Mouse (Mus musculus) neural tube, embryonic 10.5 days (tissue): ENCODE data around the gene Clec2i.
"Not testable (repeated sequence)": the region's sequence is repeated elsewhere in the genome, so short reads cannot be mapped to it uniquely, and the experiment has no call there.

Experiments used
- DNase-seq: peaks from one replicate; pipeline ENCODE4 v3.0.0-alpha.2; 2017; ENCODE audit warnings: low spot score; ENCODE audit errors: extremely low spot score

Gene Clec2i

GRCm38 (mm10) chr6:128854895-128855294 lies 32.5 kb upstream of the Clec2i start:
- DNase-seq: no peak

DNA sequence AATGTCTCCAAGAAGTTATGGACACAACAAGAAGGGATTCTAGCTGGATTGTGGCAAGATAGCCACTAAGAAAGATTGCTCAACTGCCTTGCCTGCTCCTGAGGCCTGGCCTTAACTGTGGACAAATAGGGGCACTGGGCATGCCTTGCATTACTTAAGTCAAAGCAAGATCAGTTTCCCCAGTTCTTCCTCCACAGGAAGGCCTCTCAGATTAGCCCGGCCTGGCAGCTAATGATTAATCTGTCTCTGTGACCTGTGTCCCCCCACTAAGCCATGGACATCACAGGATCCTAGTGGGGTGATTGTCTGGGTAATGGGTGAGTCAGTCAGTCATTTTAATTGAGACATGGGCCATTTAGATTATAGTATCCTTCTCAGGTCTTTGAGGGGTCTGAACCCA lies 31.9 kb upstream of the Clec2i start:
- DNase-seq: no peak

DNA sequence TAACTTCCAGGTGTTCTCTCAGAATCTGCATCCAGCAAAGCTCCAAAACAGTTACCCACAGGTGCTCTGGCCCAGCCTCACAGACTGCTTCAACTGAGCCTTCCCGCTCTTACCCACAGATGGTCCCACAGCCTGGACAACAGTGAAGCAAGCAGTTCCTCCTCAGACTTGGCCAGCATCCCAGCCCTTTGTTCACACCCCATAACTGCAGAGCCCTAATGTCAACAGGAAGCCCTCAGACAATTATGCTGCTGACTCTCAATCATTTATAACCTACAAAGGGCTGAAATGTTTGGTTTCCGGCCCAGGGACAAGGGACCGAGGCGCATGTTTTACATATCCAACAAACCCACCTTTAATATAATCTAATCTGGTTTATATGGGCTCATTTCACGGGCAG lies 31.1 kb upstream of the Clec2i start:
- DNase-seq: no peak

DNA sequence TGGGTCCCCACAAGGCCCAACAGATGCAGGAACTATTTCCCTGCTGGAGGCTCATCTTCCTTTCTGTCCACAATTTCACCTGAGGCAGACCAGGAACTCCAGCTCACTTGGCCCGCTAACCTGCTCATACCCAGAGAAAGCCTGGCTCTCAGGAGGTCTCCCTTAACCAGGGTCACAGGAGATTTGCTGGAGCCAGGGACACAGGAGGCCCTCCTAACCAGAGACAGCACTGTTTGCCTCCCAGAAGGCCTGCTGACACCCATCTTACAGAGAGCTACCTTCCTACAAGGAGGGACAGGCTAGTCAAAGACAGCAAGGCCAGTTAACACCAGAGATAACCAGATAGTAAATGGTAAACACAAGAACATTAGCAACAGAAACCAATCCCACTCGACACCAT lies 29.4 kb upstream of the Clec2i start:
- no peak for DNase-seq

DNA sequence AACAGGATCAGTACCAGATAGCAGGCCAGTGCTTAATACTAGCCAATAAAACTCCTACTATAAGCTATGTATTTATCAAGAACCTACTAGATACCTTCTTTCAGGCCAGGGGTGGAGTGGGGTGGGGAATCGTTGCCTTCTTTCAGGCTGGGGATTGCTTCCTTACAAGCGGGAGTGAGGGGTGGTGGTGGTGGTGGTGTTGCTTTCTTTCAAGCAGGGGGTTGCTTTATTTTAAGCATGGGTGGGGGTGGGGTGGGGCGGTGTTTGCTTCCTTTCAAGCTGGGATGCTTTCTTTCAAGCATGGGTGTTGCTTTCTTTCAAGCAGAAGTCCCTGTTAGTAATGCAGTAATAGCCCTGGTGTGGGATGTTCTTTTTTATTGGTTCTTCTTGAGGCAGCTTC lies 18.5 kb upstream of the Clec2i start:
- no peak for DNase-seq

DNA sequence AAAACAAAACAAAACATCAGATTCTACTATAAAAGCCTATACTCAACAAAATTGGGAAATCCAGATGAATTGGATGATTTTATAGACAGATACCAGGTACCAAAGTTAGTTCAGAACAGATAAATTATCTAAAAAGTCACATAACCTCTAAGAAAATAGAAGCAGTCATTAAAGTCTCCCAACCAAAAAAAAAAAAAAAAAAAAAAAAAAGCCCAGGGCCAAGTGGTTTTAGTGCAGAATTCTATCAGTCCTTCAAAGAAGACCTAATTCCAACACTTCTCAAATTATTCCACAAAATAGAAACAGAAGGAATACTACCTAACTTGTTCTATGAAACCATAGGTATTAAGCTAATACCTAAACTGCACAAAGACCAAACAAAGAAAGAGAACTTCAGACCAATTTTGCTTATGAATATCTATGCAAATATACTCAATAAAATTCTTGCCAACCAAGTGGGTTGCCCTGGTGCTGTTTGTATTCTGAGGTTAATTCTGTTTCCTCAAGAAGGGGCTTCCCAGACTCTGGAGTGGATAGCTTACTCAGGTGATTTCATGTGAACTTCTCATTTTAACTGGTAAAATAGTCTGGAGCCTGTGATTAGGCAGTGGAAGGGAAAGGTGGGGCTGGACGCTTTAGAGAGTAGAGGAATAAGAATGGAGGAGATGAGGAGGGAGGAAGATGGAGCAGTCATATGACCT lies 15.3 kb upstream of the Clec2i start:
- no peak for DNase-seq

DNA sequence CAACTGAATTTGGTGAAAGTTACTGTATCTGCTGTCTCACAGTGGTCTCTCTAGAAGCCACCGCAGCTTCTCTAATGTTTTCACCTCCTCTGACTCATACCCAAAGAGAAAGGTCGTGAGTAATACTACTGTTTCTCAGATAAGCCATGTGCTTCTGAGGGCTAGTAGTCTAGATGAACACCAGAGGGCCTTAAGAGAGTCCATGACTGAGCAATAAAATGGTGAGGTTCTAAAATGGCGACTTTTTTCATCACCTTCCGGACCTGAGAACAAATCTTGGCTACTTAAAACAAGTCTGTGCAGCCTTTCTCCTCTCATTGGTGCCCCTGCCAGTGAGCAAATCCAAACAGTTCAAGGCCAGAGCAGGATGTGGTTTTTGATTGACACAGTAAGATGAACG lies 1.4 kb downstream of the Clec2i start:
- DNase-seq: no peak

DNA sequence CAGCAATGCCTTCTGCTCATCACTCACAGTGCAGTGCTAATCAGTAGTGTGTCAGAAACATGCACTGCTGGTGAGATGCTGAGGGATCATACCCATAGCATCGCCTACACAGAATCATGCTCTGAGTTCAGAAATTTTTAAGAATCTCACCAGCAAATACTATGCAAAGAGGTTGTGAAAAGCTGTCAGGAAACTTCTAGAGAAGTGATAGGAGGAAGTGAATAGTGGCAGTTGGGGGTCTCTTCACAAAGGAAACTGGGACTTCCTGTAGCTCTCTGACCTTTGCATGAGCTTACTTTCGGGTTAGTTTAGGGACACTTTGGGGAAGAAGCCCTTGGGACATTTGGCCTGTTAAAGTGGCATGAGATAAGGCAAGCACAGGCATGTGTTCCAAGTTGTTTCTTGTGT lies 3.6 kb downstream of the Clec2i start, which contains the start of gene BC035044:
TSS of gene BC035044 (minus strand) at position 179 of the 408 bp plus-strand sequence.
- DNase-seq: no peak

GRCm38 (mm10) chr6:128895404-128896001 lies 8.1 kb downstream of the Clec2i start:
- no peak for DNase-seq

DNA sequence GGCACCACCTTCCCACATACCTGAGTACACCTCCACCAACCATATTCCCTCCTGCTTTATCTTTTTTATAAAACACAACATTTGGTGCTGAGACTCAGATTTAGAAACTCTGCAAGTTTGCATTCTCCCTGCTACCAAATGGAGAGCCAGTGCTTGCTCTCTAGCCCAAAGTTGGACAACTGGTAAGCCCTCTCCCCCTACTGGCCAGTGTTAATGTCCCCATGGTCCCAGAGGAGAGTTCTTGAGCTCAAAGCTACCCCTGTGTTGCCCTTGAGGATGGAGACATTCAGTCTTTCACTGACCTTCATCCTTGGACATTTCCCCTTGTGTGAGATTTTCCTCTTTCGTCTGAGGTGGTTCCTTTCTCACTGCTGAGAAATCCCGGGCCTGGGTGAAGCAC lies 12.7 kb downstream of the Clec2i start:
- DNase-seq: no peak

DNA sequence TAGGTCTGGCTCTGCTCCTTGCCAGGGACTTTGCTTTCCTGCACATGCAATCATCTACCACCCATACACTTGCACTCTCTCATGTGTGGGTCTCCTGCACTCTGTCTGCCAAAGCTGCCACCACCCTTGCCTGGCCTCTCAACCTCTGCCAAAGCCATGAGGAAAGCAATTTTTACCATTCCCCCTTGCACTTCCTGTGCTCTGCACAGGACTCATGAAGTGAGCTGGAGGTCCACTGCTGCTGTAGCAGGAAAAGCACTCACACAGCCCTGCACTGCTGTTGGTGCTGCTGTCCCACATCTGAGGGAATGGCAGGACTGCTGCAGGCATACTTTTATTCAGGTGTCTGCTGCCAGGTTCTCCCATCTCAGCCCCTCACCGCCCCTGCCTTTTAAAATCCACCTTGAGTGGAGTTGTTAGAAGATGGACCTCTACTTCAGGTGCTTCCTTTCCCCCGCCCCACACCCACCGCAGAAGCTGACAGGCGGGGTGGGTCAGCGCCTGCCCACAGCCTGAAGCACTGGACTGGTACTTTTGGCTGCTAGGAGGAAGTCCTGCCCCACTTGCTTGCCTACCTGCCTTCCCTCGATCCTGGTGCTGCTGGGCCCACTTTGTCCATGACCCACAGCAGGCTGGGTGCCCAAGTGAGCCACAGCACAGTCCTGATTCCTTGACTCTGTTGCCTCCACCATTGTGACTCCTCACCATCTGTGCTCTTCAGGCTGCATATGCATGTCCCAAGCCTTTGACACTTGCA lies 13.6 kb downstream of the Clec2i start:
- DNase-seq: not testable (repeated sequence)

DNA sequence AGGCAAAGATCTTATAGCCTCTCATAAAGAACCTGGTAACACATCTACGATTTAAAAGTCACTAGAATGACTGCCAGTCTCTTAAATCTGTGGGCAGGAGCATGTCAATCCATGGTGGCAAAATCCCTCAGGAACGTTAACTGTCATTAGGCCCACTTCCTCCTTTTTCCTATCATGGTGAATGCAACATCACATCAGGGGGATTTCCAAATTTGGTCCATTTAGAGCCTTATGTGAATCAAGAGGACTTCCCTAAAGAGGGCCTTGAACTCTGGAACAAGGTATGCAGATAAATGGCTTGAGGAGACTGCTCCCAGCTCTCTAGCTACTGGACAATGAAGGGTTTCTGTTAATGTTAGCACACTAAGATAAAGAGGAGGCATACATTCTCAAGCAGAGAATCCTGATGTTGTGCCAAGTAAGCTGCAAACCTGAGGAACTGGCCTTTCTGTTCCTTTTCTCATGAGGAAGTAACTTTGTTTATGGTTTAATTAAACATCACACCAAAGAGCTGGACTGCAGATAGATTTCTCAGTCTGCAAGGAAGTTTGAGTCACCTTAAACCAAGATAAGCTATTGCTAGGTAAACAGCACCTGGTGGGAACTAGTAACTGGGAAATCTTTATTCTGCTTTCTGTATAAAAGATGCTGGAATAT lies 26.3 kb downstream of the Clec2i start:
- no peak for DNase-seq

DNA sequence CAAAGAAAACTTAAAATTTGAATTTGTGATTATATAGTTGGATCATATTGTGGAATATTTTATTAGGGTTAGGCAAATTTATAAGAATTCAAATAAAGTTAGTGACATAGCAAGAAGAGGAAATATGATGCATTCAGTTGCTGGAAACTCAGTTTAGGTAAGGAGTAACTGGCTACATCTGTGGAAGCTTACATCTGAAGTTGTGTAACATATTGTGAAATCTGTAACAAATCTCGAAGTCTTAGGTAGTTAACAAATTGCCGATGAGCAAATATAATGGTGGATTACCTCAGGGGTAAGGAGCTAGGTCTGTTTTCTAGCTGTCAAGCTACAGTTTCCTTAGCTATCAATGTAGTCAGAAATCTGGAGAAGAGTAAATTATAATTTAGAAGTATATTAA lies 29.9 kb downstream of the Clec2i start:
- no peak for DNase-seq

- DNase-seq: no peak
Observed at GRCm38 (mm10) chr6:128933050-128933449, 45.7 kb downstream of the Clec2i start.

GRCm38 (mm10) chr6:128934081-128934480 lies 46.7 kb downstream of the Clec2i start, which contains the start of gene Clec2g:
Gene Clec2g, plus strand, starts transcription at chr6:128934381.
- DNase-seq: not testable (repeated sequence)

- not testable (repeated sequence) for DNase-seq
Observed at GRCm38 (mm10) chr6:128935889-128936665, 48.7 kb downstream of the Clec2i start.

- no peak for DNase-seq
Observed at GRCm38 (mm10) chr6:128941646-128942421, 54.4 kb downstream of the Clec2i start.

DNA sequence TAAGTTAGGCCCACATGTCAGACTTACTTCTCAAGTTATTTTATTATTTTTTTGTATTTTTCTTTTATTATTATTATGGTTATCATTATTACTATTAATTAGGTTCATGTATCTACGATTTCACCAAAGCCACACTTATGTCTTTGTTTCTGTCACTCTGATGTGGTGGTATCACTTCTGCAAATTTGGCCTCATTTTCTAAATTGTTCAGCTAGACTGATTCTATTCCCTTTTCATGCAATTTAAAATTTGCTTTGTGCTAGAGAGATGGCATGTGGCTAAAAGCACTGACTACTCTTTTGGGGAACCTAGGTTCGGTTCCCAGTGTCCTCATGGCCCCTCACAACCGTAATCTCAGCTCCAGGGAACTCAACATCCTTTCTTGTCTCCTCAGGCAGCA lies 58.2 kb downstream of the Clec2i start:
- no peak for DNase-seq
